Mouse (Mus musculus) midbrain, embryonic 16.5 days (tissue): ENCODE results near the gene Fbxw13. TPM values are rescaled to one million over a fixed set of nuclear protein-coding genes. Genes with fewer than 3 reads are reported as not detected.
"Not testable (repeated sequence)": the region's sequence is repeated elsewhere in the genome, so short reads cannot be mapped to it uniquely, and the experiment has no call there.

Experiments
- ATAC-seq: fragments of 200-750 bp; cut with Nextera tagmentation; 2 replicates; pipeline ENCODE4 v1.8.0; 2017; ENCODE audit warnings: moderate TSS enrichment
- H3K27ac ChIP-seq: fragments of 300-500 bp; sonication (generic); 2 replicates; pipeline ENCODE4 v1.5.1; 2014; ENCODE audit warnings: mild to moderate bottlenecking, low read length, mixed read lengths
- H3K27me3 ChIP-seq: fragments of 300-500 bp; sonication (generic); 2 replicates; pipeline ENCODE4 v1.6.1; 2014; ENCODE audit warnings: low read depth, low read length, mixed read lengths; ENCODE audit not compliant: control insufficient read depth, insufficient read depth
- H3K36me3 ChIP-seq: fragments of 300-500 bp; sonication (generic); 2 replicates; pipeline ENCODE4 v1.6.1; 2014; ENCODE audit warnings: mild to moderate bottlenecking, low read length, moderate library complexity, mixed read lengths; ENCODE audit not compliant: control insufficient read depth, insufficient read depth
- H3K4me1 ChIP-seq: fragments of 300-500 bp; sonication (generic); 2 replicates; pipeline ENCODE4 v1.6.1; 2014; ENCODE audit warnings: mild to moderate bottlenecking, low read length, mixed read lengths; ENCODE audit not compliant: control insufficient read depth, insufficient read depth
- H3K4me2 ChIP-seq: fragments of 300-500 bp; sonication (generic); 2 replicates; pipeline ENCODE4 v1.6.1; 2014; ENCODE audit warnings: mild to moderate bottlenecking, low read length, mixed read lengths
- H3K4me3 ChIP-seq: fragments of 300-500 bp; sonication (generic); 2 replicates; pipeline ENCODE4 v1.5.1; 2014; ENCODE audit warnings: low read depth, mild to moderate bottlenecking, low read length, moderate library complexity, mixed read lengths
- H3K9ac ChIP-seq: fragments of 300-500 bp; sonication (generic); 2 replicates; pipeline ENCODE4 v1.6.1; 2014; ENCODE audit warnings: low read depth, low read length, mixed read lengths
- H3K9me3 ChIP-seq: fragments of 300-500 bp; sonication (generic); replicated peaks from 2 replicates; pipeline ENCODE4 v1.6.1; 2014; ENCODE audit warnings: mild to moderate bottlenecking, low read length, mixed read lengths; ENCODE audit not compliant: control insufficient read depth, poor library complexity, severe bottlenecking
- WGBS: fragments of 180-500 bp; shearing (Covaris S2); extraction: QIAGEN DNeasy Blood & Tissue Kit; methylation state at CpG from one replicate; pipeline ENCODE4 v1.1.7; 2014; 5-methylcytosine and 5-hydroxymethylcytosine counted together
- polyA plus RNA-seq: library from polyadenylated mRNA; unstranded; fragments of >200 nt; fragmentation: Nextera tagmentation; extraction: Ambion mirVana; gene quantifications from 2 replicates; pipeline ENCODE4 v1.2.1, GENCODE M21; 2015

Fbxw13 gene
- not detected in 2 replicates for polyA plus RNA-seq

DNA sequence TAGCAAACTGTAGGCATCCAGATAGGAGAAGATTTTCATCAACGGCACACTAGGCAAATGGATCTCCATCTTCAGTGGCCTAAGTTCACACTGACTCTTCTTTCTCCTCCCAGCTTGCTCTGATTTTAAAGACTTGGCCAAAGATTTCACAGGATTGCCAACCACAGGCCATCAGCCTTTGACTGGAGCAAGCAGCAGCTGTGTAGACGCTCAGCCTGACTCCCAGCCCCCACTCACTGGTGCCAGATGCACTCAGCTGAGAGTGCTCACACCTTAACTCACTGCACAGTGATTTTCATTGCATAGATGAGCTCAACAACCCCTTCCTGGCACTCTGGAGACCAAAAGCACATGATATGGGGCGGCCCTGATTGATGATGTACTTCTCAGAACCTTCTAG lies at the start of gene Fbxw13:
Gene Fbxw13, minus strand, starts transcription at position 101 of the 400 bp plus-strand sequence.
- 87% methylated on average over 3 of the region's 3 CpGs for WGBS
- H3K4me1 ChIP-seq, H3K4me3 ChIP-seq, H3K36me3 ChIP-seq, H3K27me3 ChIP-seq, H3K9ac ChIP-seq, ATAC-seq, H3K9me3 ChIP-seq, H3K27ac ChIP-seq, H3K4me2 ChIP-seq: not testable (repeated sequence)

- H3K27me3 ChIP-seq = no peaks in the 10 kb centered on the region
- no peak within 1 kb of the TSS for H3K4me2 ChIP-seq
- no peak within 1 kb of the TSS for H3K9ac ChIP-seq
- no peak within 1 kb of the TSS for H3K4me3 ChIP-seq
- H3K36me3 ChIP-seq = no peaks in the 10 kb centered on the region
- H3K9me3 ChIP-seq = no peaks in the 10 kb centered on the region
- 100% methylated on average over 1 of the region's 1 CpGs for WGBS
- no peak for ATAC-seq
- no peak within 1 kb of the TSS for H3K27ac ChIP-seq
- H3K4me1 ChIP-seq = no peaks in the 10 kb centered on the region
These were observed 38.9 kb upstream of the Fbxw13 start, which contains the start of gene Fbxw20 for GRCm38 (mm10) chr9:109234654-109235053. TSS of gene Fbxw20 (minus strand) at chr9:109234754.

DNA sequence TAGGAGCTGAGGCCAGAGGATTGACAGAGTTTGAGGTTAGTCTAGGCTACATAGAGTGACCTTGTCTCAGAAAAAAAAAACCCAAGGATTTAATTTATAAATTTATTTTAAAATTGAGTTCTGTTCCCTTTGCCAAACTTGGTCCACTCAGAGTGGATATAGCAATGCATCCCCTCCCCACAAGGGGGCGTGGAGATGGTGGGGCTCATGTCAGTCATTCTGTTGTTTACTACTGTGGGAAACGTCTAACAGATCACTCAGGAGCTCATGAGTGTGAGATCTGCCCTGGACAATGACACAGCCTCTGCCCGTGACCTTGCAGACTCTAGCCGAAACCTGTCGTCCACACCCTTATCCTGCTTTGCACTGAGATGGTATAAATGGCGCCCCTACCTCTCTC lies 22.7 kb upstream of the Fbxw13 start:
- H3K9me3 ChIP-seq = no peaks in the 10 kb centered on the region
- H3K36me3 ChIP-seq = no peaks in the 10 kb centered on the region
- ATAC-seq = no peak
- H3K4me1 ChIP-seq = no peaks in the 10 kb centered on the region
- no peak overlapping the region for H3K4me3 ChIP-seq
- H3K4me2 ChIP-seq = no peak overlapping the region
- no peaks in the 10 kb centered on the region for H3K27me3 ChIP-seq
- no peak overlapping the region for H3K27ac ChIP-seq
- H3K9ac ChIP-seq = no peak overlapping the region
- WGBS = 71% methylated on average over 6 of the region's 6 CpGs

GRCm38 (mm10) chr9:109201347-109201746 lies 5.6 kb upstream of the Fbxw13 start:
- H3K27ac ChIP-seq, H3K4me2 ChIP-seq, H3K9me3 ChIP-seq, H3K4me3 ChIP-seq, H3K4me1 ChIP-seq, ATAC-seq, H3K27me3 ChIP-seq, H3K36me3 ChIP-seq, H3K9ac ChIP-seq: not testable (repeated sequence)
- WGBS = 62% methylated on average over 1 of the region's 1 CpGs

GRCm38 (mm10) chr9:109200349-109200748 lies 4.6 kb upstream of the Fbxw13 start:
- ATAC-seq = no peak
- Histone ChIP-seq H3K27ac (no peak overlapping the region), H3K4me3 (no peak overlapping the region), H3K9me3 (no peaks in the 10 kb centered on the region), H3K4me2 (no peak overlapping the region), H3K27me3 (no peaks in the 10 kb centered on the region), H3K9ac (no peak overlapping the region), H3K4me1 (no peaks in the 10 kb centered on the region), H3K36me3 (no peaks in the 10 kb centered on the region)
- WGBS = 97% methylated on average over 1 of the region's 1 CpGs

DNA sequence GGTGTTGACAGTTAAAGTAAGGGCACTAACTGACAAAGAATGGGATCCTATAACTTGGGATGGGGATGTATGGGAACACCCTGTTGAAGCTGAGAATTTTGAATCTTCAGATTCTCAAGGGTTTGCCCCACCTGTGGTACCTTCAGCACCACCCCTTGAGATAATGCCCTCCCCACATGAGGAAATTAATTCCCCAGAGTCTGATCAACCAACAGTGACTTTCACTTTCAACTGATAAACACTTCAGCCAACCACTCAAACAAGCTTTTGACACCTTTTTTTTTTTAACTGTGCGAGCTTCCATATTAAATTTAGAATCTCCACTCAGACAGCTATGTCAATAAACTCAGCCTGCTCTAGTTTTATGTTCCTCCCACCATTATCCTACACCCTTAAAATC lies 3.6 kb upstream of the Fbxw13 start:
- H3K36me3 ChIP-seq = no peaks in the 10 kb centered on the region
- 90% methylated on average over 1 of the region's 1 CpGs for WGBS
- H3K4me3 ChIP-seq = no peak overlapping the region
- no peak overlapping the region for H3K27ac ChIP-seq
- H3K9ac ChIP-seq = no peak overlapping the region
- no peaks in the 10 kb centered on the region for H3K9me3 ChIP-seq
- no peak overlapping the region for H3K4me2 ChIP-seq
- no peaks in the 10 kb centered on the region for H3K4me1 ChIP-seq
- H3K27me3 ChIP-seq = no peaks in the 10 kb centered on the region
- no peak for ATAC-seq

GRCm38 (mm10) chr9:109177208-109177607 lies 18.6 kb downstream of the Fbxw13 start:
- H3K9ac ChIP-seq = no peak overlapping the region

DNA sequence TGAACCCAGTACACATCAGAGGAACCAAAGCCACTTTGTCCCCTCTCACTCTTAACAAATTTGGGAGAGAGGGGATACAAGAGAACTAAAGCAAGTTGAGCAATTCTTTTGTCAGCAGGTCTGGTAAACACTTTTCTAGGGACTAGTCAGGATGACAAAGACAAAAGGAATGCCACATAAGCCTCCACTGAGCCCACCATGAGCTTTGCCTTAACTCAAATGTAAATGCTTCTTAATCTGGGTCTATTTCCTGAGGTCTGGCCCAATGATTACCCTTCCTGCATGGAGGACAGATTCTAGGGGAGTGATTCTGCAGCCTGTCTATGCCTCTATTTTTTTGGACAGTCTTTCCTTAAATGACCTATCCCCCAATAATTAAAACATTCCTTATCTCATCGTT lies 19.5 kb downstream of the Fbxw13 start:
- Histone ChIP-seq H3K4me2 (no peak overlapping the region), H3K36me3 (no peaks in the 10 kb centered on the region), H3K27me3 (no peaks in the 10 kb centered on the region), H3K4me1 (no peaks in the 10 kb centered on the region), H3K4me3 (no peak overlapping the region), H3K27ac (no peak overlapping the region), H3K9me3 (0 out of 2 replicates have a peak, but pooled peaks cover 3% of the 10 kb centered on the region), H3K9ac (no peak overlapping the region)
- 85% methylated on average over 1 of the region's 1 CpGs for WGBS
- ATAC-seq = no peak

More at GRCm38 (mm10) chr9:109177208-109177607, 18.6 kb downstream of the Fbxw13 start:
- WGBS = 79% methylated on average over 1 of the region's 1 CpGs
- ATAC-seq = no peak
- no peak overlapping the region for H3K4me2 ChIP-seq
- H3K4me1 ChIP-seq = no peaks in the 10 kb centered on the region
- H3K27me3 ChIP-seq = no peaks in the 10 kb centered on the region
- no peak overlapping the region for H3K27ac ChIP-seq
- H3K4me3 ChIP-seq = no peak overlapping the region
- no peaks in the 10 kb centered on the region for H3K36me3 ChIP-seq
- H3K9me3 ChIP-seq = 0 out of 2 replicates have a peak, but pooled peaks cover 3% of the 10 kb centered on the region

DNA sequence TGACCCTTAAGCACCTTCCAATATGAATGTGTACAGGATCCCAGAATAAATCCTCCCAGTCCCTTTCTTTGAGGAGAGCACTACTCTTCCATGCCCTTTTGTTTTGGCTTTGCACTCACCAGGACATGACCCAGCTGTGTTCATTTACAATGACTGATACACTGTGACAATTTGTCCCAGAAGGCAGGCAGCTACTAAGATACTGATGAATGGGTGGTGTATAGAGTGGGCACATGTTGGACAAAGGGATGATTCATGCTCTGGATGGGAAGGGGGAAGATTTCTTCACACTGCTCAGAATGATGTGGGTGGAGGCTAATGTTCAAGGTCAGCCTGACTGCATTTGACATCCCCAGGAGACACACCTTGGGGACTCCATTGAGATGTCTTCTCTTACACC lies 28.5 kb downstream of the Fbxw13 start:
- Histone ChIP-seq H3K27me3 (no peaks in the 10 kb centered on the region), H3K36me3 (no peaks in the 10 kb centered on the region), H3K4me3 (no peak overlapping the region), H3K4me1 (no peaks in the 10 kb centered on the region), H3K9ac (no peak overlapping the region), H3K4me2 (no peak overlapping the region), H3K27ac (no peak overlapping the region), H3K9me3 (no peaks in the 10 kb centered on the region; the same call in 1 of the 2 replicates)
- ATAC-seq = no peak
